Mouse (Mus musculus): ENCODE results near the gene Klhl5.

The Klhl5 gene

GRCm38 (mm10) chr5:65191601-65192000 is 84.3 kb downstream of the Klhl5 start:
- no peak for DNase-seq (ENCODE audit: low read depth, low spot score)

- DNase-seq (ENCODE audit: low read depth, low spot score) = no peak
Measured at GRCm38 (mm10) chr5:65194441-65194840, 87.1 kb downstream of the Klhl5 start.

GRCm38 (mm10) chr5:65199346-65200128 is 92.2 kb downstream of the Klhl5 start, which contains the start of gene Wdr19:
TSS of gene Wdr19 (plus strand) at chr5:65199696.
- DNase-seq (ENCODE audit: low read depth, low spot score) = peak; percentile 99

- no peak for DNase-seq (ENCODE audit: low read depth, low spot score)
Measured at GRCm38 (mm10) chr5:65204726-65205125, 97.4 kb downstream of the Klhl5 start.

GRCm38 (mm10) chr5:65213321-65213720 is 106.0 kb downstream of the Klhl5 start:
- DNase-seq (ENCODE audit: low read depth, low spot score) = peak; percentile 59
